Mouse (Mus musculus): ENCODE results near the gene Ang5. TPM values are rescaled to one million over a fixed set of nuclear protein-coding genes. Genes with fewer than 3 reads are reported as not detected.

Ang5 gene
- polyA plus RNA-seq, 1 experiment from 2014 or later: not detected

Other genes with a start within 250 kb of the Ang5 start
- gene Gm16506, start 229.6 kb upstream of the Ang5 start, polyA plus RNA-seq (2014; fragmentation: Nextera tagmentation; extraction: Ambion mirVana): not detected in 2 replicates
- gene Gm6526, start 209.2 kb upstream of the Ang5 start, polyA plus RNA-seq (2014; fragmentation: Nextera tagmentation; extraction: Ambion mirVana): not detected in 2 replicates
- not detected in 2 replicates for gene Gm8180, start 172.3 kb upstream of the Ang5 start, polyA plus RNA-seq (2014; fragmentation: Nextera tagmentation; extraction: Ambion mirVana)
- not detected in 2 replicates for gene Ear1, start 81.6 kb upstream of the Ang5 start, polyA plus RNA-seq (2014; fragmentation: Nextera tagmentation; extraction: Ambion mirVana)
- gene Ear10, start 33.5 kb upstream of the Ang5 start, polyA plus RNA-seq (2014; fragmentation: Nextera tagmentation; extraction: Ambion mirVana): not detected in 2 replicates
- gene Gm8113, start 31.7 kb upstream of the Ang5 start, polyA plus RNA-seq (2014; fragmentation: Nextera tagmentation; extraction: Ambion mirVana): 7.5 and 7.9 TPM in 2 replicates
- not detected in 2 replicates for gene Ang6, start 45.2 kb downstream of the Ang5 start, polyA plus RNA-seq (2014; fragmentation: Nextera tagmentation; extraction: Ambion mirVana)
- not detected in 2 replicates for gene Ear2, start 145.6 kb downstream of the Ang5 start, polyA plus RNA-seq (2014; fragmentation: Nextera tagmentation; extraction: Ambion mirVana)
- gene Gm3327, start 166.8 kb downstream of the Ang5 start, polyA plus RNA-seq (2014; fragmentation: Nextera tagmentation; extraction: Ambion mirVana): not detected in 2 replicates
- gene Gm8212, start 240.6 kb downstream of the Ang5 start, polyA plus RNA-seq (2014; fragmentation: Nextera tagmentation; extraction: Ambion mirVana): not detected in 2 replicates